Mouse (Mus musculus) embryonic fibroblast, embryonic 13.5 days (primary cell): Measurements from ENCODE around the gene Hmgn3.

Experiments
- CTCF ChIP-seq: IDR thresholded peaks from 2 replicates; pipeline ENCODE4 v1.5.1; 2011; ENCODE audit warnings: mild to moderate bottlenecking, control low read depth, low read length, moderate library complexity, borderline replicate concordance; ENCODE audit not compliant: insufficient read depth
- POLR2A ChIP-seq: IDR thresholded peaks from 2 replicates; pipeline ENCODE4 v1.6.1; 2011; ENCODE audit warnings: low read depth, mild to moderate bottlenecking, control low read depth, low read length, moderate library complexity

GRCm38 (mm10) chr9:83083790-83084469, 62.6 kb downstream of the Hmgn3 start:
- TF ChIP-seq CTCF (no peak), POLR2A (no peak)
